Mouse (Mus musculus) bone marrow macrophage, adult 2 months (primary cell): ENCODE results near the gene Edem1.

Experiments
- CTCF ChIP-seq: IDR thresholded peaks from 2 replicates; pipeline ENCODE4 v1.5.1; 2012; ENCODE audit warnings: low read depth, mild to moderate bottlenecking, low read length, moderate library complexity
- POLR2A ChIP-seq: IDR thresholded peaks from 2 replicates; pipeline ENCODE4 v1.6.1; 2012; ENCODE audit warnings: mild to moderate bottlenecking, low read depth, low read length, borderline replicate concordance

- TF ChIP-seq CTCF (no peak), POLR2A (no peak)
These were observed 3.5 kb upstream of the Edem1 start for GRCm38 (mm10) chr6:108824816-108825545.
